8 mouse cellular contexts compared by ENCODE assay signal in the genomic region with DNA sequence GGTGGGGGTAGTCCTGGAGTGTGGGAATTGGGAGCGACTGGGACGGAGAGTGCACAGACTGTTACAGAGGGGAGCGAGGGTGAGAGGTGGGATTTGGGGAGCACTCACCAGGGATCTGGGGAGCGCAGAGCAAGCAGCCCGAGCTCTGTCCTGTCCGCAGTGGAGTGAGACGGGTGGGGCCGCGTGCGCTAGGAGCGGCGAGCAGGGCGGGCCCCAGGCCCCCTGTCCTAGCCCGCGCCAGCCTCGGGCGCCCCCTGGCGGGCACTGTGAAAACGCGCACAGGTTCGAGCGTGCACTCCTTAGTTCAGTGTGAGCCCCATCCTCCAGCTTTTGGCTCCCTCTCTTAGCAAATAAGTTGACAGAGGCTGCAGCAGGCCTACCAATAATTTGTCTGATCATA. TPM values are rescaled to one million over a fixed set of nuclear protein-coding genes. Genes with fewer than 3 reads are reported as not detected.
DNase-seq lines count a peak whose midpoint lies in the region; ATAC-seq and TF ChIP-seq lines count a peak whose summit lies in the region.

A gene (minus strand): TSS at position 256 of the 400 bp plus-strand sequence.

- 0 out of 2 replicates have a peak, but pooled peaks cover 3% of the 10 kb centered on the region for H3K9me3 ChIP-seq in liver, postnatal 0 days (ENCODE audit: low read length)
- no peaks in the 10 kb centered on the region for H3K9me3 ChIP-seq in neural tube, embryonic 13.5 days

- 0 out of 2 replicates have a peak within 1 kb of the TSS, but pooled peaks have one; percentile 51 for H3K9ac ChIP-seq in liver, postnatal 0 days (replicated peaks)
- peak within 1 kb of the TSS; percentile 43; the same call in 1 of the 2 replicates for H3K9ac ChIP-seq in neural tube, embryonic 13.5 days

- H3K27ac ChIP-seq in kidney, adult 2 months (ENCODE audit: insufficient read depth, low read depth, low read length) = peak within 1 kb of the TSS; percentile 64
- H3K27ac ChIP-seq in liver, postnatal 0 days (ENCODE audit: low read depth) = no peak within 1 kb of the TSS
- no peak within 1 kb of the TSS for H3K27ac ChIP-seq in neural tube, embryonic 13.5 days (replicated peaks)

- TF ChIP-seq CTCF in kidney, adult 2 months (conservative IDR thresholded peaks at IDR 0.05; ENCODE audit: insufficient read depth, insufficient read length, low read depth, low read length) = peak; percentile 71
- TF ChIP-seq CTCF in liver, postnatal 0 days (IDR thresholded peaks at IDR 0.05; ENCODE audit: low read depth) = peak; percentile 94

- ATAC-seq in liver, postnatal 0 days = peak; percentile 88
- ATAC-seq in neural tube, embryonic 13.5 days (ENCODE audit: low read depth) = peak; percentile 70; the same call in 1 of the 2 replicates

- peak; percentile 49 for TF ChIP-seq POLR2A in kidney, adult 2 months (IDR thresholded peaks at IDR 0.05; ENCODE audit: low read depth, low read length)

- no peaks in the 10 kb centered on the region for H3K27me3 ChIP-seq in kidney, adult 2 months (replicated peaks; ENCODE audit: control insufficient read depth, insufficient read depth, low read length)
- no peaks in the 10 kb centered on the region for H3K27me3 ChIP-seq in liver, postnatal 0 days (ENCODE audit: insufficient read depth, low read length)
- H3K27me3 ChIP-seq in neural tube, embryonic 13.5 days = no peaks in the 10 kb centered on the region

- TF ChIP-seq EP300 in liver, postnatal 0 days (IDR thresholded peaks at IDR 0.05; ENCODE audit: low read depth) = no peak

- 2% methylated on average over 22 of the region's 22 CpGs for WGBS in kidney, adult 2 months
- WGBS in liver, postnatal 0 days (ENCODE audit: insufficient replicate concordance) = 2% methylated on average over 14 of the region's 22 CpGs
- under 1% methylated on average over 22 of the region's 22 CpGs for WGBS in neural tube, embryonic 13.5 days

- peaks cover 3% of the 10 kb centered on the region; the same call in 1 of the 2 replicates for H3K4me1 ChIP-seq in kidney, adult 2 months (ENCODE audit: control insufficient read depth, insufficient read depth, low read length)
- H3K4me1 ChIP-seq in liver, postnatal 0 days (ENCODE audit: insufficient read depth) = peaks cover 6% of the 10 kb centered on the region
- peaks cover 11% of the 10 kb centered on the region for H3K4me1 ChIP-seq in neural tube, embryonic 13.5 days (replicated peaks)

- peak; percentile 79 for DNase-seq in CD4-positive, CD25-positive, alpha-beta regulatory T cell, adult 2 months (ENCODE audit: low read depth, low spot score)
- DNase-seq in adrenal gland, adult 8-10 months = peak; percentile 61
- peak; percentile 71 for DNase-seq in embryo, embryonic 9.5 days (ENCODE audit: extremely low spot score)
- peak; percentile 88 to 91 for DNase-seq in heart, adult 18-20 months
- DNase-seq in kidney, adult 2 months = peak; percentile 77
- peak; percentile 77 for DNase-seq in liver, postnatal 0 days
- peak; percentile 77 for DNase-seq in testis, postnatal 14 days (ENCODE audit: low spot score)

- peaks cover 1% of the 10 kb centered on the region for H3K36me3 ChIP-seq in kidney, adult 2 months (ENCODE audit: control insufficient read depth, insufficient read depth, low read length)
- peaks cover 10% of the 10 kb centered on the region for H3K36me3 ChIP-seq in liver, postnatal 0 days (replicated peaks; ENCODE audit: insufficient read depth, low read length)
- peaks cover 27% of the 10 kb centered on the region for H3K36me3 ChIP-seq in neural tube, embryonic 13.5 days

- peak within 1 kb of the TSS; percentile 77 for H3K4me3 ChIP-seq in kidney, adult 2 months (ENCODE audit: insufficient read depth, low read depth, low read length)
- peak within 1 kb of the TSS; percentile 41 for H3K4me3 ChIP-seq in liver, postnatal 0 days (ENCODE audit: low read depth, low read length)
- H3K4me3 ChIP-seq in neural tube, embryonic 13.5 days = peak within 1 kb of the TSS; percentile 33

- H3K4me2 ChIP-seq in liver, postnatal 0 days (ENCODE audit: low read depth, low read length) = peak within 1 kb of the TSS; percentile 66
- H3K4me2 ChIP-seq in neural tube, embryonic 13.5 days = peak within 1 kb of the TSS; percentile 50

RNA-seq across cellular contexts. Expression of the gene that starts here (rescaled TPM):
- 10 to 100 TPM; 23.3 to 100.0 (median 41.1) TPM for total RNA-seq in adrenal gland, adult 8-10 months (2022)
- total RNA-seq in heart, adult 18-20 months (2021) = 10 to 100 TPM; 65.8 to 77.3 TPM
- 30.2 and 33.7 TPM in 2 replicates for polyA plus RNA-seq in kidney, adult 2 months (2012; rRNA removed)
- 1.9 and 2.7 TPM in 2 replicates for polyA plus RNA-seq in liver, postnatal 0 days (2015; fragmentation: Nextera tagmentation; extraction: Ambion mirVana)
- polyA plus RNA-seq in neural tube, embryonic 13.5 days (2015; fragmentation: Nextera tagmentation; extraction: Ambion mirVana) = 9.3 and 12.6 TPM in 2 replicates
